Mouse (Mus musculus) liver, embryonic 16.5 days (tissue): ENCODE measurements around the gene Zfp958. TPM values are rescaled to one million over a fixed set of nuclear protein-coding genes. Genes with fewer than 3 reads are reported as not detected.
"Not testable (repeated sequence)": the region's sequence is repeated elsewhere in the genome, so short reads cannot be mapped to it uniquely, and the experiment has no call there.

Experiments
- ATAC-seq: fragments of 200-750 bp; cut with Nextera tagmentation; 2 replicates; pipeline ENCODE4 v1.8.0; 2017; ENCODE audit warnings: low read depth, mild to moderate bottlenecking, moderate number of reproducible peaks, moderate library complexity
- H3K27ac ChIP-seq: fragments of 300-500 bp; sonication (generic); 2 replicates; pipeline ENCODE4 v1.5.1; 2014; ENCODE audit warnings: mild to moderate bottlenecking, low read length
- H3K27me3 ChIP-seq: fragments of 300-500 bp; sonication (generic); 2 replicates; pipeline ENCODE4 v1.6.1; 2014; ENCODE audit warnings: low read depth, low read length, mixed read lengths; ENCODE audit not compliant: control insufficient read depth, insufficient read depth
- H3K36me3 ChIP-seq: fragments of 300-500 bp; sonication (generic); 2 replicates; pipeline ENCODE4 v1.6.1; 2014; ENCODE audit warnings: mild to moderate bottlenecking; ENCODE audit not compliant: control insufficient read depth, insufficient read depth
- H3K4me1 ChIP-seq: fragments of 300-500 bp; sonication (generic); 2 replicates; pipeline ENCODE4 v1.6.1; 2014; ENCODE audit warnings: low read depth, low read length, mixed read lengths; ENCODE audit not compliant: control insufficient read depth
- H3K4me2 ChIP-seq: fragments of 300-500 bp; sonication (generic); 2 replicates; pipeline ENCODE4 v1.6.1; 2014; ENCODE audit warnings: low read depth, low read length, mixed read lengths
- H3K4me3 ChIP-seq: fragments of 300-500 bp; sonication (generic); 2 replicates; pipeline ENCODE4 v1.5.1; 2014; ENCODE audit warnings: low read depth, mild to moderate bottlenecking, low read length
- H3K9ac ChIP-seq: fragments of 300-500 bp; sonication (generic); 2 replicates; pipeline ENCODE4 v1.6.1; 2014; ENCODE audit warnings: low read depth, low read length
- H3K9me3 ChIP-seq: fragments of 300-500 bp; sonication (generic); replicated peaks from 2 replicates; pipeline ENCODE4 v1.6.1; 2016; ENCODE audit warnings: low read length; ENCODE audit not compliant: control insufficient read depth
- WGBS: fragments of 180-500 bp; shearing (Covaris S2); extraction: QIAGEN DNeasy Blood & Tissue Kit; methylation state at CpG from one replicate; pipeline ENCODE4 v1.1.7; 2014; ENCODE audit not compliant: insufficient replicate concordance; 5-methylcytosine and 5-hydroxymethylcytosine counted together
- polyA plus RNA-seq: library from polyadenylated mRNA; unstranded; fragments of >200 nt; fragmentation: Nextera tagmentation; extraction: Ambion mirVana; gene quantifications from 2 replicates; pipeline ENCODE4 v1.2.1, GENCODE M21; 2015

Gene Zfp958
- 3.8 and 3.9 TPM in 2 replicates for polyA plus RNA-seq

DNA sequence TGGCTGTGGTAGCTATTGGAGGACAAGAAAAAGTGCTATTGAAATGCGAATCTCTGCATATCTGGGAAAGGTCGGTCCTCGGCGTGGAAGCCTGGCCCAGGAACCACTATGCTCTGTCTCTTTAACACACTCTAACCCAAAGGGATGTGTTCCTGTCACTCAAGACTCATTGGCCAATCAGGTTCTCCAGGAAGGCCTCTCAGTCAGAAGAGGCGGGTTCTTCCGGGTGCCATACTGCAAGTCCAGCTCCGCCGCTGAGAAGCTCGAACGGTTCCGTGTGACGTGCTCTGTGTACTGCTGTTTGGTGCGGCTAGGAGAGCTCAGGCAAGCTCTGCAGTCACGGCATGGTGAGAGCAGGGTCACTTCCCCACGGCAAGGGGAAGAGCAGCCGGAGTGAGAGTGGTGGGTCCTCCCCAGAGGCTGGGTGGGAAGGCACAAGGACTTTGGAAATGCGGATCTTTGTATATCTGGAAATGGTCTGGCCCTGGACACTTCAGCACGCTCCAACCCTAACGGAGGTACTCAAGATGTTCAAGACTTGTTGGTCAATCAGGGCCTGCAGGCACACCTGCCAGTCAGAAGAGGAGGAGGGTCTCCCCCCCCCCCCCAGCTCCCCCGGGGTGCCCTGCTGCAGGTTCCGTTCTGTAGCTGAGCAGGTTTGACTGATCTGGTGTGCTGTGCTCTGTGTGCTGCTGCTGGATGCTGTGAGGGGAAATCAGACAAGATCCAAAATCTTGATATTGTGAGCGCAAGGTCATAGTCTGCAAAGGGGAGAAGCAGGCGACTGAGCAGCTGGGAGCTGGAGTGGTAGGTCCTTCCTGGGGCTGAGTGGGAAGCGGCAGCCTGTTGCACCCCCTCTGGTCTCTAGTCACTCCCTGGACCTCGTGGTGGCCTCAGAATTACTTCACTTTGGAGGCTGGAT, at the start of gene Zfp958:
Gene Zfp958 (plus strand): TSS at position 236 of the 922 bp plus-strand sequence.
- peak; percentile 100 for ATAC-seq
- peaks cover 3% of the 10 kb centered on the region for H3K4me1 ChIP-seq
- no peaks in the 10 kb centered on the region for H3K36me3 ChIP-seq
- under 1% methylated on average over 25 of the region's 25 CpGs for WGBS
- peak within 1 kb of the TSS; percentile 87 for H3K27ac ChIP-seq
- H3K9ac ChIP-seq = peak within 1 kb of the TSS; percentile 89
- peak within 1 kb of the TSS; percentile 88 for H3K4me3 ChIP-seq
- H3K9me3 ChIP-seq = no peaks in the 10 kb centered on the region
- peak within 1 kb of the TSS; percentile 90 for H3K4me2 ChIP-seq
- H3K27me3 ChIP-seq = no peaks in the 10 kb centered on the region

DNA sequence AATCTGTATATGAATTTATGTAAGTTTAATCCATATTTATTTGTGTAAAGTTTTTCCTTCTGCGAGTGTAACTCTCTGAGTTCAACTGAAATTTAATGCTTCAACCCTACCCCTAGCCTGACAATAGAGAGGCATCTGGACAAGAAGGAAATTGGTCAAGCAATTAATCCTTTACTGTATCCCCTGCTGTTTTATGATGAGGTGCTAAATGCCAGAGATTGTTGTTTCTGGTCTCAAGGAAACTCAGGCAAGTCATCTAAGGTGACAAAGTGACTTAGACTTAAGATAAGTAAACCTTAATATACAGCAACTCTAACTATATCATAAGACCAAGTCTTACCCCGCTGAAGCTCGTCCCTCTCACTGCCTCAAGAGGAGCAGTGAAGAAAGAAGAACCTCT, 31.0 kb upstream of the Zfp958 start:
- no peaks in the 10 kb centered on the region for H3K36me3 ChIP-seq
- ATAC-seq = no peak
- H3K4me1 ChIP-seq = no peaks in the 10 kb centered on the region
- H3K27me3 ChIP-seq = no peaks in the 10 kb centered on the region
- H3K27ac ChIP-seq = no peak overlapping the region
- no peak overlapping the region for H3K9ac ChIP-seq
- WGBS = 51% methylated on average over 3 of the region's 3 CpGs
- no peak overlapping the region for H3K4me2 ChIP-seq
- no peak overlapping the region for H3K4me3 ChIP-seq
- no peaks in the 10 kb centered on the region for H3K9me3 ChIP-seq

DNA sequence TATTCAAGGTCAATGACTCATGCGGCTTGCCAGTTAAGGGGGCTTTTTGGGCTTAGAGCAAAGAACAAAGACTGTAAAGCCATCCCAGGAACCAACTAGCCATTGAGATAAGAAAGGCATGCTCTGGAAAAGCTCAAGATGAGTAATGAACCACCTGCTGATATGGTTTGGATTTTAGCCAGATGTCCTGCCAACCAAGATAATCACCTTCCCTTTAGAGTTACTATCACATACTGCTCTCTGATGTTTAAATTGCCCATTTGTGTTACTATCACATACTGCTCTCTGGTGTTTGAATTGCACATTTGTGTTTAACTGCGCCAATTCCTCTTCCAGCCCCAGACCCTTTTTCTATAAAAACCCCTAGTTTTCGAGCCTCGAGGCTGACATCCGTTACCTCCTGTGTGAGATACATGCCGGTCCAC, 30.2 kb upstream of the Zfp958 start:
- Histone ChIP-seq H3K9me3 (no peaks in the 10 kb centered on the region), H3K4me2 (no peak overlapping the region), H3K27ac (no peak overlapping the region), H3K4me1 (no peaks in the 10 kb centered on the region), H3K9ac (no peak overlapping the region), H3K4me3 (no peak overlapping the region), H3K36me3 (no peaks in the 10 kb centered on the region), H3K27me3 (no peaks in the 10 kb centered on the region)
- WGBS = 54% methylated on average over 6 of the region's 6 CpGs
- ATAC-seq = no peak

DNA sequence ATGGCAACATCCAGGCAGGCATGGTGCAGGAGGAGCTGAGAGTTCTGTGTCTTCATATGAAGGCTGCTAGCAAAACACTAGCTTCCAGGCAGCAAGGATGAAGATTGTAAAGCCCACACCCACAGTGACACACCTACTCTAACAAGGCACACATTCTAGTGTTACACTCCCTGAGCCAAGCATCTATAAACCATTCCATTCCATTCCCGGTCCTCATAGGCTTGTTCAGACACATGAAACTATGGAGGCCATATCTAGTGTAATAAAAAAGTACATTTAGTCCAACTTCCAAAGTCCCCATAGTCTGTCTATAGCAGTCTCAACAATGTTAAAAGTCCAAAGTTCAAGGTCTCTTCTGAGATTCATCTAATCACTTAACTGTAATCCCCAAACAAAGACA, 28.3 kb upstream of the Zfp958 start:
- ATAC-seq = no peak
- 74% methylated on average over 1 of the region's 1 CpGs for WGBS
- no peak overlapping the region for H3K4me2 ChIP-seq
- H3K9me3 ChIP-seq = no peaks in the 10 kb centered on the region
- no peaks in the 10 kb centered on the region for H3K36me3 ChIP-seq
- H3K4me3 ChIP-seq = no peak overlapping the region
- H3K9ac ChIP-seq = no peak overlapping the region
- no peaks in the 10 kb centered on the region for H3K4me1 ChIP-seq
- H3K27me3 ChIP-seq = no peaks in the 10 kb centered on the region
- H3K27ac ChIP-seq = no peak overlapping the region

DNA sequence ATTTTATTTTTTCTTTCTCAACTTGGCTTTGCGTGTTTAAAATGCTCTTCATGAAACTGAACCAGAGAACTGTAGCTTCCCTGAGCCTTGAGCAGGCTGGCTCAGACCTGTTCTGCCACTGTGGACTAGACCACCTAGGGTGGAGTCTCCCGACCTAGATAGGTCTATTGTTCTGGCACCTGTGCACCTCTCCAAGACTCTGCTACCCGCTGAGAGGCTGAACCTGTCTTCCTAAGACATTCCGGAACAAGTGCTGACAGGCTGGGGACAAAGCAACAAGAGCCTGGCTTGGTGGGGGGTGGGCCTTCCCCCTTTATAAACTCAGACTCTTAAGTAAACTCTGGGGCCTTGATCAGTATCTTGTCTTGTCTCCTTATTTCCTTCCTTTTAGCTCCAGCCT, 26.6 kb upstream of the Zfp958 start:
- no peaks in the 10 kb centered on the region for H3K4me1 ChIP-seq
- WGBS = 31% methylated on average over 4 of the region's 4 CpGs
- no peaks in the 10 kb centered on the region for H3K9me3 ChIP-seq
- no peak for ATAC-seq
- H3K27me3 ChIP-seq = no peaks in the 10 kb centered on the region
- H3K4me2 ChIP-seq = no peak overlapping the region
- H3K36me3 ChIP-seq = no peaks in the 10 kb centered on the region
- H3K4me3 ChIP-seq = no peak overlapping the region
- H3K27ac ChIP-seq = no peak overlapping the region
- H3K9ac ChIP-seq = no peak overlapping the region

DNA sequence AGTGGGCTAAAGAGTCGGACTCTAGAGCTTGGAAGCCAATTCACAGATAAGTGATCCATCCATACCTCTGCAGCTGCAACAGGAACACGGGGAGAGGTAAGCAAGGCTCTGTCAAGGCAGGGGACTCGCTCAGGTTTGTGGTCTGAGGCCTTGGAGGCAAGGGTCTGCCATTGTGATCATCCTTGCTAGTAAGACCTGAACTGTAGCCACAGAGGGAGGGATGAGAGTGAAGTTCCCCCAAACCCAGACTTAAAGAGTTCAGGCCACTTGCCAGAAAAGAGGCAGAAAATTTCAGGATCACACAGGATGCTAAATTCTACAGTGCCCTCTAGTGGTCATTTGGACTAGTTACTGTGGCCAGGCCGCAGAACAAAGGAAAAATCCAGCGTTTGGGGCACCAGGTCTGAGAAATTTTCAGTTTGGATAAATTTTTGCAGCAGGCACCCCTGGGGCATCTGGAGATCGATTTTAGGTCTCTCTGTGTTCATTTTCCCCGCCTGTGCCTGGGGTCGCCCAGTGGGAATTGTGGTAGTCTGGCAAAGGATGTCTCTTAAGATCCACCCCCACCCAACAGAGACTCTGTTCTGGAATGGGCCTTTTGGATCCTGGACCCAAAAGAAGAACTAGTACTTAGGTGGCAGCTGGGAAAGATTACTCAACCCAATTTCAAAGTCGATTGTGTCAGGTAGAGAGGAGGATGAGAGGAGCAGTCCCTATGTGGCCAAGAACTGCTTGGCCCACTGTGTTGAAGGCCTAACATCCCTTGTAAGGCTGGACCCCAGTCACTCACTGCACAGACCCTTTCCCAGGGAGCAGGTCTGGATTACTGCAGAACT, 24.6 kb upstream of the Zfp958 start:
- H3K4me2 ChIP-seq = no peak overlapping the region
- H3K4me1 ChIP-seq = no peaks in the 10 kb centered on the region
- no peak overlapping the region for H3K4me3 ChIP-seq
- no peak overlapping the region for H3K9ac ChIP-seq
- H3K9me3 ChIP-seq = no peaks in the 10 kb centered on the region
- 30% methylated on average over 9 of the region's 9 CpGs for WGBS
- no peaks in the 10 kb centered on the region for H3K27me3 ChIP-seq
- no peak for ATAC-seq
- no peak overlapping the region for H3K27ac ChIP-seq
- H3K36me3 ChIP-seq = no peaks in the 10 kb centered on the region

DNA sequence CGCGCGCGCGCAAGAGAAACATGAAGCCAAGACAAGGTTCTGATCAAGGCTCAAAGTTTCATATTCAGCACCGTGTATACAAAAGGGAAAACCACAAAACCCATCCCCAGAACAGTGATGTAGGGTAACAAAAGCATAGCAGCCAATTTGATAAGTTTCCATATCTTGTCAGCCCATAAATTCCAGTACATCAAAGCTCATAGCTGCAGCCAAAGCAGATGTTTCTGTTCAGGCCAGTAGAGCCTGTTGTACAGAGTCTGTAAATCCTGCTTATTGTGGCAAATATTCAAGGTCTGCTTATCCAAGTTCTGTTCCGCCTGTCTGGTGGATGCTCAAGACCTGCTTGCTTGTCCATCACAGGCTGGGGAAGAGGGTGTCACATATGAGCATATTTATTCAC, 4.1 kb upstream of the Zfp958 start:
- Histone ChIP-seq H3K27ac (no peak overlapping the region), H3K9ac (no peak overlapping the region), H3K4me3 (no peak overlapping the region), H3K4me2 (no peak overlapping the region), H3K4me1 (peaks cover 3% of the 10 kb centered on the region), H3K36me3 (no peaks in the 10 kb centered on the region), H3K9me3 (no peaks in the 10 kb centered on the region), H3K27me3 (no peaks in the 10 kb centered on the region)
- no peak for ATAC-seq
- WGBS = 69% methylated on average over 7 of the region's 7 CpGs

DNA sequence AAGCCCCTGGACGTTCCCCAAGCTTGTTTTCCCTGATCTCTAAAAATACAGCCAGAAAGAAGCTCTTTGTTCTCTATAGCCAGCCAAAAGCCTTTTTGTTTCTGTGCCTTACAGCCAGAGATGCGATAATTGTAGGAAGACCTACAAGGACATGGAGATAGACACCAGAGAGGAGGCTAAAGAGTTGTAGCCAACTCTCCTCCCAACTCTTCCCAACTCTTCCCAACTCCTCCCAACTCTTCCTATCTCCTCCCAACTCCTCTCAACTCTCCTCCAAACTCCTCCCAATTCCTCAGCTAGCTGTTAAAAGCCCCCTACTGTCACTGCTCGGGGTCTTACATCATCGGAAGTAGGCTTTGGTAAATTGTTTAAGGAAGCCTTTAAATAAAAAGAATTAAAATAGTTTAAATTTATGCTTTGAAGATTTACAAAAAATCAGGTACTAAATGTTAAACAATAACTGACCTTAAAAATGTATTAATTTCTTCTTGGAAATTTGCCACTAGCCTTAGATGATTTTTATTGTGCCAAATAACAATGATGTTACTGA, 1.3 kb upstream of the Zfp958 start:
- H3K9ac ChIP-seq, H3K27ac ChIP-seq, H3K9me3 ChIP-seq, H3K27me3 ChIP-seq, H3K4me3 ChIP-seq, H3K4me1 ChIP-seq, H3K4me2 ChIP-seq, ATAC-seq, H3K36me3 ChIP-seq: not testable (repeated sequence)
- 80% methylated on average over 4 of the region's 4 CpGs for WGBS
